Mouse (Mus musculus) CH12.LX (cell line): Measurements from ENCODE around the gene Taf8. TPM values are rescaled to one million over a fixed set of nuclear protein-coding genes. Genes with fewer than 3 reads are reported as not detected.
A peak's percentile ranks its signal among the peaks of the same experiment; 100 is the strongest.

Source experiments
- DNase-seq: peaks from one replicate; pipeline ENCODE4 v3.0.0-alpha.2; 2013; ENCODE audit errors: extremely low read depth
- H3K27ac ChIP-seq: 2 replicates; pipeline ENCODE4 v1.5.1; 2012; ENCODE audit warnings: low read depth, mild to moderate bottlenecking, control low read depth, moderate library complexity; ENCODE audit not compliant: insufficient read depth
- H3K27me3 ChIP-seq: replicated peaks from 2 replicates; pipeline ENCODE3; 2012; ENCODE audit warnings: inconsistent platforms
- H3K36me3 ChIP-seq, 2 experiments: replicated peaks in 1 of 2; 2 replicates each; pipeline versions ENCODE3 to v1.6.1; 2012; ENCODE audit warnings: inconsistent platforms in 1 of 2, low read length in 1 of 2, mild to moderate bottlenecking in 1 of 2, mixed read lengths in 1 of 2, moderate library complexity in 1 of 2; ENCODE audit not compliant: control insufficient read depth in 1 of 2, insufficient read depth in 1 of 2
- H3K4me1 ChIP-seq, 2 experiments: 2 replicates each; pipeline ENCODE4 v1.6.1; 2012; ENCODE audit warnings: inconsistent platforms in 1 of 2, moderate library complexity in 1 of 2; ENCODE audit not compliant: insufficient read depth in 2 of 2, control insufficient read depth in 1 of 2
- H3K4me2 ChIP-seq: 2 replicates; pipeline ENCODE4 v1.6.1; 2012; ENCODE audit warnings: low read depth, mild to moderate bottlenecking, control low read depth; ENCODE audit not compliant: poor library complexity, insufficient read depth, severe bottlenecking
- H3K4me3 ChIP-seq, 3 experiments: fragments of 150-350 bp in 1 of 3; sonication (generic) in 1 of 3; replicated peaks in 1 of 3; 2 replicates each; pipeline versions ENCODE3 to v1.5.1; 2011 to 2012; ENCODE audit warnings: low read depth in 2 of 3, low read length in 2 of 3, mild to moderate bottlenecking in 2 of 3, moderate library complexity in 2 of 3, control low read depth in 1 of 3, improper control_type of control experiment in 1 of 3, inconsistent platforms in 1 of 3, mixed read lengths in 1 of 3; ENCODE audit not compliant: poor library complexity in 1 of 3
- H3K79me2 ChIP-seq: replicated peaks from 2 replicates; pipeline ENCODE4 v1.6.1; 2012; ENCODE audit warnings: mild to moderate bottlenecking, moderate library complexity; ENCODE audit not compliant: control insufficient read depth, poor library complexity, insufficient read depth, severe bottlenecking; ENCODE audit errors: extremely low read depth
- H3K9ac ChIP-seq: 2 replicates; pipeline ENCODE4 v1.6.1; 2012; ENCODE audit warnings: low read depth, mild to moderate bottlenecking, control low read depth, moderate library complexity; ENCODE audit not compliant: insufficient read depth
- H3K9me3 ChIP-seq: replicated peaks from 2 replicates; pipeline ENCODE3; 2012; ENCODE audit warnings: low read length, inconsistent platforms, mixed read lengths
- CHD1 ChIP-seq: IDR thresholded peaks from 2 replicates; pipeline ENCODE4 v1.6.1; 2012; ENCODE audit warnings: low read depth, low read length, improper control_type of control experiment, inconsistent platforms
- CTCF ChIP-seq, 2 experiments: IDR thresholded peaks in 1 of 2; conservative IDR thresholded peaks in 1 of 2; 2 replicates each; pipeline ENCODE4 v1.5.1; 2011 to 2012; ENCODE audit warnings: low read depth in 2 of 2, low read length in 2 of 2, improper control_type of control experiment in 1 of 2, inconsistent platforms in 1 of 2, mild to moderate bottlenecking in 1 of 2, moderate library complexity in 1 of 2
- E2F4 ChIP-seq: IDR thresholded peaks from 2 replicates; pipeline ENCODE4 v1.6.1; 2011; ENCODE audit warnings: low read depth, low read length, improper control_type of control experiment; ENCODE audit not compliant: insufficient replicate concordance
- ELF1 ChIP-seq: IDR thresholded peaks from 2 replicates; pipeline ENCODE4 v1.6.1; 2014; ENCODE audit warnings: low read depth, mild to moderate bottlenecking, inconsistent platforms, low read length, improper control_type of control experiment
- ETS1 ChIP-seq: conservative IDR thresholded peaks from 2 replicates; pipeline ENCODE4 v1.6.1; 2012; ENCODE audit warnings: low read depth, mild to moderate bottlenecking, inconsistent platforms, low read length, improper control_type of control experiment, moderate library complexity
- HCFC1 ChIP-seq: IDR thresholded peaks from 2 replicates; pipeline ENCODE4 v1.6.1; 2012; ENCODE audit warnings: low read depth, mild to moderate bottlenecking, inconsistent platforms, low read length, improper control_type of control experiment
- JUND ChIP-seq: conservative IDR thresholded peaks from 2 replicates; pipeline ENCODE4 v1.6.1; 2011; ENCODE audit warnings: low read depth, low read length, improper control_type of control experiment
- KAT2A ChIP-seq: IDR thresholded peaks from 2 replicates; pipeline ENCODE4 v1.6.1; 2012; ENCODE audit warnings: low read length, improper control_type of control experiment, inconsistent platforms; ENCODE audit not compliant: insufficient replicate concordance
- MAX ChIP-seq: IDR thresholded peaks from 2 replicates; pipeline ENCODE4 v1.6.1; 2011; ENCODE audit warnings: low read length, improper control_type of control experiment
- MXI1 ChIP-seq: IDR thresholded peaks from 2 replicates; pipeline ENCODE4 v1.6.1; 2011; ENCODE audit warnings: mild to moderate bottlenecking, low read depth, low read length, improper control_type of control experiment
- MYC ChIP-seq: IDR thresholded peaks from 2 replicates; pipeline ENCODE4 v1.6.1; 2011; ENCODE audit warnings: low read depth, mild to moderate bottlenecking, improper control_type of control experiment, low read length
- NELFE ChIP-seq: IDR thresholded peaks from 2 replicates; pipeline ENCODE4 v1.6.1; 2011; ENCODE audit warnings: low read depth, low read length, improper control_type of control experiment
- PAX5 ChIP-seq: IDR thresholded peaks from 2 replicates; pipeline ENCODE4 v1.6.1; 2012; ENCODE audit warnings: low read length, inconsistent platforms, mixed read lengths
- POLR2A ChIP-seq: IDR thresholded peaks from 2 replicates; pipeline ENCODE4 v1.6.1; 2011; ENCODE audit warnings: low read depth, mild to moderate bottlenecking, improper control_type of control experiment, low read length
- POLR2AphosphoS2 ChIP-seq: IDR thresholded peaks from 2 replicates; pipeline ENCODE4 v1.6.1; 2011; ENCODE audit warnings: low read depth, low read length, improper control_type of control experiment
- RCOR1 ChIP-seq: conservative IDR thresholded peaks from 2 replicates; pipeline ENCODE4 v1.6.1; 2012; ENCODE audit warnings: low read depth, mild to moderate bottlenecking, inconsistent platforms, low read length, improper control_type of control experiment
- SIN3A ChIP-seq: IDR thresholded peaks from 2 replicates; pipeline ENCODE4 v1.6.1; 2012; ENCODE audit warnings: low read length, improper control_type of control experiment, inconsistent platforms
- TBP ChIP-seq: conservative IDR thresholded peaks from 2 replicates; pipeline ENCODE4 v1.6.1; 2011; ENCODE audit warnings: low read depth, low read length, improper control_type of control experiment
- TCF12 ChIP-seq: IDR thresholded peaks from 2 replicates; pipeline ENCODE4 v1.6.1; 2014; ENCODE audit warnings: low read depth, mild to moderate bottlenecking, inconsistent platforms, low read length, improper control_type of control experiment
- UBTF ChIP-seq: IDR thresholded peaks from 2 replicates; pipeline ENCODE4 v1.6.1; 2012; ENCODE audit warnings: low read depth, mild to moderate bottlenecking, inconsistent platforms, low read length, improper control_type of control experiment, moderate library complexity
- USF1 ChIP-seq: IDR thresholded peaks from 2 replicates; pipeline ENCODE4 v1.6.1; 2014; ENCODE audit warnings: low read depth, mild to moderate bottlenecking, inconsistent platforms, low read length, improper control_type of control experiment
- USF2 ChIP-seq: conservative IDR thresholded peaks from 2 replicates; pipeline ENCODE4 v1.6.1; 2011; ENCODE audit warnings: low read depth, low read length, improper control_type of control experiment
- ZC3H11A ChIP-seq: IDR thresholded peaks from 2 replicates; pipeline ENCODE4 v1.6.1; 2012; ENCODE audit warnings: low read depth, mild to moderate bottlenecking, inconsistent platforms, low read length, improper control_type of control experiment
- ZKSCAN1 ChIP-seq: IDR thresholded peaks from 2 replicates; pipeline ENCODE4 v1.6.1; 2012; ENCODE audit warnings: low read depth, inconsistent platforms, low read length, improper control_type of control experiment, borderline replicate concordance
- ZMIZ1 ChIP-seq: IDR thresholded peaks from 2 replicates; pipeline ENCODE4 v1.6.1; 2012; ENCODE audit warnings: low read depth, mild to moderate bottlenecking, inconsistent platforms, low read length, improper control_type of control experiment
- ZNF384 ChIP-seq: IDR thresholded peaks from 2 replicates; pipeline ENCODE4 v1.6.1; 2012; ENCODE audit warnings: low read depth, low read length, improper control_type of control experiment, inconsistent platforms
- dilution Hi-C: fragments of 300-500 bp; cut with MboI; formaldehyde crosslinking; loops from 2 replicates; pipeline ENCODE4 v1.14.3; 2020; ENCODE audit warnings: low sequenced_read_pairs; ENCODE audit not compliant: extremely low pct_unique_long_range_greater_than_20kb, extremely low pct_ligation_motif_present
- in situ Hi-C: fragments of 300-500 bp; cut with MboI; formaldehyde crosslinking; loops from 3 replicates; pipeline ENCODE4 v1.14.3; 2019; ENCODE audit warnings: low sequenced_read_pairs, low pct_ligation_motif_present, low pct_unique_long_range_greater_than_20kb, mixed read lengths
- polyA plus RNA-seq: library from polyadenylated mRNA; unstranded; fragments of >175 nt; gene quantifications from 2 replicates; pipeline ENCODE4 v1.2.1, GENCODE M21; 2012; ENCODE audit warnings: low read depth; ENCODE audit not compliant: insufficient read length
- total RNA-seq, 2 experiments: library from RNA; depleted of rRNA; stranded (reverse); fragments of 300-350 nt in 1 of 2; fragments of >200 nt in 1 of 2; gene quantifications; 2 replicates each; pipeline ENCODE4 v1.2.3; 2012 to 2014

Taf8 gene
- total and polyA plus RNA-seq, 3 experiments: 16.9 to 18.0 (median 17.0) TPM

GRCm38 (mm10) chr17:47511111-47512020 is 9.3 kb upstream of the Taf8 start (continued):
- TF ChIP-seq ZC3H11A: peak; percentile 23; the same call in 1 of the 2 replicates

- dilution Hi-C loops: no loop called here
- H3K4me1 ChIP-seq: peaks cover 6 to 74% of the 10 kb centered on the region in 2 experiments
- H3K27ac ChIP-seq: no peak overlapping the region
- peaks cover 10% of the 10 kb centered on the region for H3K27me3 ChIP-seq
- H3K79me2 ChIP-seq: no peaks in the 10 kb centered on the region
- no peak overlapping the region for H3K4me2 ChIP-seq
- H3K9ac ChIP-seq: no peak overlapping the region
- DNase-seq: peak; percentile 34
- H3K9me3 ChIP-seq: no peaks in the 10 kb centered on the region
- no peak for TF ChIP-seq USF1
- TF ChIP-seq ZC3H11A: no peak
- TF ChIP-seq PAX5: no peak
- TF ChIP-seq ELF1: no peak
- TF ChIP-seq TCF12: no peak
- TF ChIP-seq HCFC1: no peak
- H3K4me3 ChIP-seq: no peak overlapping the region
- H3K36me3 ChIP-seq: no peaks in the 10 kb centered on the region
- in situ Hi-C loops: no loop called here
These were observed 7.1 kb upstream of the Taf8 start for GRCm38 (mm10) chr17:47509031-47509705.

GRCm38 (mm10) chr17:47508012-47508608 is 6.0 kb upstream of the Taf8 start:
- Histone ChIP-seq H3K79me2 (no peaks in the 10 kb centered on the region), H3K4me3 (peak overlapping the region; percentile 29 to 43 (median 30)), H3K27me3 (peaks cover 10% of the 10 kb centered on the region), H3K36me3 (no peaks in the 10 kb centered on the region), H3K4me2 (peak overlapping the region; percentile 84), H3K9me3 (no peaks in the 10 kb centered on the region), H3K27ac (no peak overlapping the region), H3K4me1 (peaks cover 6 to 66% of the 10 kb centered on the region in 2 experiments), H3K9ac (no peak overlapping the region)
- in situ Hi-C loops (no loop called here), dilution Hi-C loops (no loop called here)
- DNase-seq: peak; percentile 86
- TF ChIP-seq NELFE: 0 out of 2 replicates have a peak, but pooled peaks have one; percentile 18
- TF ChIP-seq E2F4: no peak
- TF ChIP-seq CTCF (conservative IDR thresholded peaks at IDR 0.05 in 1 of 2, IDR thresholded peaks at IDR 0.05 in 1 of 2; ENCODE audit: low read depth in 2 of 2, low read length in 2 of 2): no peak
- TF ChIP-seq MYC: no peak
- no peak for TF ChIP-seq POLR2A
- TF ChIP-seq ZNF384: no peak
- no peak for TF ChIP-seq POLR2AphosphoS2
- 0 out of 2 replicates have a peak, but pooled peaks have one; percentile 51 for TF ChIP-seq ETS1
- TF ChIP-seq MAX: no peak
- peak; percentile 33 for TF ChIP-seq USF2
- no peak for TF ChIP-seq RCOR1
- TF ChIP-seq JUND: no peak
- no peak for TF ChIP-seq TCF12
- TF ChIP-seq MXI1: peak; percentile 58
- TF ChIP-seq TBP: no peak
- peak; percentile 83 for TF ChIP-seq SIN3A
- TF ChIP-seq UBTF: no peak
- no peak for TF ChIP-seq KAT2A
- TF ChIP-seq ZMIZ1: no peak
- TF ChIP-seq ZKSCAN1: no peak
- no peak for TF ChIP-seq CHD1
- TF ChIP-seq USF1: peak; percentile 30
- no peak for TF ChIP-seq ZC3H11A
